Mouse (Mus musculus): ENCODE measurements around the gene Ccdc162. TPM values are rescaled to one million over a fixed set of nuclear protein-coding genes. Genes with fewer than 3 reads are reported as not detected.
"Not testable (repeated sequence)": the region's sequence is repeated elsewhere in the genome, so short reads cannot be mapped to it uniquely, and the experiment has no call there.

Ccdc162 gene
- total RNA-seq, 2 experiments from 2014 or later = 0.36 to 1.7 TPM

DNA sequence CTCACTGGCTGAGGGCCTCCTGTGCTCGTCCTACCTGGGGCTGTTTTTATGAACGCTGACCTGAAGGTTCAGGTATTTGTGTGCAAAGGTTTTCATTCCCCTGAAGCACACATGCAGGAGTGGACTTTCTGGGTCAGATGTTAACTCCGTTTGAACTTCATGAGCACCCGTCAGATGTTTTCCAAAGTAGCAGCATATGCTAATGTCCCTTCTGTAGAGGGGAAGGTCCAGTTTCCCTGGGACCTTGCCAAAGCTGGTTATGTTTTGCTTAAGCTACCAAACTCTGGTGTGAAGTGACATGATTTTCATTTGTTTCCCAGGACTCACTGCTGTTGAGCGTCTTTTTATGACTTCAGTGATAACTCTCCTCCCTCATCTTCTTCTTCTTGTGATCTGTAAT lies 16.8 kb downstream of the Ccdc162 start:
- no peak for DNase-seq (ENCODE audit: low spot score in 2 of 2)

DNA sequence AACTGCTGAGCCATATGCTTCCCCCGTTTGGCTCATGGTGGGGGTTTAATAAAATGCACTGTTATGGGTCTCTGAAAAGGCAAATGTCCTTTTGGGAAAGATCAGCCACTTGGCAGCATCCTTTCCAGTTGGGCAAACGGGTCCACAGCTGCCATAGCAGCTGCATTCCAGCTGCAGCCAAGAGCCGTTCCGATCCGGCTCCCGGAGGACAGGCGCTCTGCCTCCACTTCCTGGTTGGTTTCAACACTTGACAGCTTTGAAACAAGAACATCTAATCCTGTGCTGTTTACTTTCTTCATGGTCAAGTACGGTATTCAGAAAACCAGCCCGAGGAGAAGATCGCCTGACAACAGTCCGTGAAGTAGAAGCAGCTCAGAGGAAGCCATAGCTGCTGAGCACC lies 19.4 kb downstream of the Ccdc162 start:
- DNase-seq (ENCODE audit: low spot score in 2 of 2) = no peak

DNA sequence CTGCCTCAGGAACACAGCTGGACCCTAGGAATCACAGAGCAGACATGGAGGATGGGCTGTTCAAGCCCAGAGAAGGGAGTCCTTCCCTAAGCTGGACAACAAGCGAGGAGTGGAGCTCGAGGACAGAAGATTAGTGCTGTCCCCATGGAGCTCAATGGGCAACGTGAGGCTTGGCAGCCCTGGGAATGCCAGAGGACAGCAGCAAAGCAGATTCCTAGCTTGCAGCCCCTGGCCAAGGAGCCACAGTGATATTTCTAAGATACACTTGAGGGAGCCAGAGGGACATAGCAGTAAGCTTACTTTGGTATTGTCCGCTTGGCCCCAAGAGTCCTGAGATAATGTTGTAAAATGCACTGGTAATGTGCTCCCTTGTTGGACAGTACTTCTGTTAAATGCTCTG lies 25.5 kb downstream of the Ccdc162 start:
- DNase-seq (ENCODE audit: low spot score in 2 of 2) = no peak

DNA sequence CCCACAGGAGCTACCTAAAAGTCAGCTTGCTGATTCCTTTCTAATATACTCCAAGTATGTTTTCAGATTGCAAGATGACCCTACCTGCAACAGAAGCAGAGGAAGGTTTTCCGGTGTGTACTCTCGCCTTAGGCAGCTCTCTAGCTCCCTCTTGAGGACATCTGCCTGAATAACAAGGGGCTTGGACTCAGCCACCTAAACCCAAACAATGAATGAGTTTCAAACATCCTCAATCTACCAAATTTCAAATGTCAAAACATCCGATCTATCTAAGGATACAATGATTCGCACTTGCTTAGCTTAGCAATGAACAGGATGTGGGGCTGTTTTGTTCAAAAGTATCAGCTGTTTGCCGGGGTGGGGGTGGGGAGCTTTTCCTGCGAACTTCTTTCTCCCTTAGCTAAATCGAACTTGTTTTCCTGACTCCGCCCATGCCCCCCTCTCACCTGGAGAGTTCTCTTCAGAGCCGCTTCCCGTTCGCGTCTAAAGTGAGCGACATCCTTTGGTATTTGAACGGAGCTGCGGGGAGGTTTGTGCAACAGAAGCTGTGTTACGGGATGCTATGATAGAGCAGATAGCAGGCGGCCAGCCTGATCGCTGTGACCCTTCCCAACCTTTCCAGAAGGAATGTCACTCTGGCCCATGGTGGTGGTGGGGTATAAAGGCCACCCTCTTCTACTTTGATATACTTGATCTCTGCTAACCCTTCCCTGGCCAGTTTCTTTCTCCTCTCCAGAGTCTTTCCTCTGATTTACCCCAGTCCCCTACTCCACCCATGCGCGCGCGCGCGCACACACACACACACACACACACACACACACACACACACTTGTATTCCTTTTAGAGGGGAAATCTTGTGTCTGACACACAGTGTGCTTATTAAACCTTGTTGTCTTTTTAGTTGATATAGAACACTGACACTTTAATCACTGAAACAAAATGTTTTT lies 26.2 kb downstream of the Ccdc162 start:
- peak; percentile 52 to 59 for DNase-seq (ENCODE audit: low spot score in 2 of 2)

- no peak for DNase-seq (ENCODE audit: low spot score in 2 of 2)
Measured at GRCm38 (mm10) chr10:41684548-41684996, 31.9 kb downstream of the Ccdc162 start.

DNA sequence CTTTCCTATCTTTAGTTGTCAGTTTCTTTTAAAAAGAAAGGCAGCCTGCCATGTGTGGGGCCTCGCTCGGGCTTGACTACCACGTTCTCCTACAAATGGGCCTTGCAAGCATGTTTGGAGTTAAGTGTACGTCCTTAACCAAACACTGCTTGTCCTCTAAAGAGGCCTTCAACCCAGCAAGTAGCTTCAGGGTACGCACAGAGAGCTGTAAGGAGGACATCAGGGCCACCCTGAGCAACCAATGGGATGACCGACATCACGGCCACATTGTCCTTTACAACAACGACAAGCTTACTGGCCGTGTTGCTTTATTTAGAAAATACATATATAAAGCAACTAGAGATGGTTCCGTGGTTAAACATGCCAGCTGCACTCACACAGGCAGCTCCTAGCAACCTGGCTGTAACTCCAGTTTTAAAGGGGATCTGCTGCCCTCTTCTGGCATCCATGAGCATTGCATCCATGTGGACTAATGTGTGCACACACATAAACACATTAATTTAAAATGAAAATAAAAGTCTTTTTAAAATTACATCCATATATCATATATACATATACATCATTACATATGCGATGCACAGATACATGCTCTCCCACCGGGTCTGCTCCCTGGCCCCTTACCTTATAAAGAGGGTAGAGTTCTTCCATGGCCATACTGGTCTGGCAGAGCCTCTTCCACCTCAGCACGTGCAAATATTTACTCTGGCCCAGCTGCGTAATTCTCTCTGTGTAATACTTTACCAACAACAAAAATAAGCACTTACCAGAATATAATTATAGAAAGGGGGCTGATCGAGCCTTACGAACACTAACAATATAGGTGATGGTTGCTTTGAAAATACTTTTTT lies 33.7 kb downstream of the Ccdc162 start:
- DNase-seq (ENCODE audit: low spot score in 2 of 2) = peak; percentile 80 to 85

GRCm38 (mm10) chr10:41678746-41679360 lies 37.6 kb downstream of the Ccdc162 start:
- DNase-seq (ENCODE audit: low spot score in 2 of 2) = peak; percentile 42 to 55

DNA sequence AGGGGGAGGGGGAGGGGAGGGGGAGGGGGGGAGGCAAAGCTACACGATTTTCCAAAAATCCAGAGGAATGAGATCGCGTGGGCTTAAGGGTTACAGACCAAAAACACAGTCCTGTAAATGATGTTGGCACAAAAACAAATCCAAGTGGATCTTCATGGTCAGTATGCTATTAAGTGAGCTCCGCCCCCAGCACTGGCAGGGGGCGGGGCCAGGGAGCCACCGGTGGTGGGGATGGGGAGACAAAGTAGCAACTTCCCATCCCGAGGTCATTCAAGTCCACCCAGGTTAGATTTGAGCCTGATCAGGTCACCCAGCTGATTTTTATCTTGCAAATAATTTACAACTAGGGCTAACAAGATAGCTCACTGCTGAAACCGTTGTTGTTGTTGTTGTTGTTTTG lies 39.0 kb downstream of the Ccdc162 start:
- DNase-seq (ENCODE audit: low spot score in 2 of 2) = no peak

DNA sequence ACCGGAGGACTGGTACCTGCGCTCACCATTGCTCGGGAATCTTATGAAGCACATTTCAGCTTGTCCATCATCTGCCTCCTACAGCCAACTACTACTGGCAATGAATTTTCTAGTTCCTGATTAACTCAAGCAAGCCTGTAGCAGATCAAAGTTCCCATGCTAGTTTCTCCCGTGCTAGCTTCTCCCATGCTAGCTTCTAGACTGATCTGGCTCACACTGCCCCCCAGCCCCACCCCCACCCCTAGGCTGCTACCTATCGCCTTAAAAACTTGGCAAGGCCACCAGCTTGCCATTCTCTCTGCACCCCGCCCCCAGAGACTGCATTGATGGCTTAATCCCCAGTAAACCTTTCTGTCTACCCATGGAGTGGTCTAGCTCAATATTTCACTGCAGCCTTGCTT lies 39.8 kb downstream of the Ccdc162 start:
- DNase-seq (ENCODE audit: low spot score in 2 of 2) = no peak

- no peak for DNase-seq (ENCODE audit: low spot score in 2 of 2)
Measured at GRCm38 (mm10) chr10:41675842-41676571, 40.4 kb downstream of the Ccdc162 start.

DNA sequence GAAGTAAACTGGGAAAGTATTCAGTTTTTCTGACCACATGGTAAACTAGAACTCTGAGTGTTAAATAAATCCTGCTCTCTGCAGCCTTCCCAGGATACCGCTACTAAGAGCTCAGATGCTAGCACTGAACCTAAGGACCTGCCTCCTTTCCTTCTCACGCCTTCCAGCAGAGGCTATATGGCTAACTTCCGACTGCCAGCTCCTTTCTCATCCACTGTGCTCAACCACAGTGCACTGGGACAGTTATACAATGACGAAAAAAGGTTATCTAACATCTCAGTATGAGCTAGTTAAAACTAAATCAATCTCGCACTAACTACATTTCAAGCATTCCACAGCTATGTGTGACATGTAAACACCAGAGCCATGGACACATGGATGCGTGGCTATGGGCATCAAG lies 41.2 kb downstream of the Ccdc162 start:
- DNase-seq (ENCODE audit: low spot score in 2 of 2) = no peak

DNA sequence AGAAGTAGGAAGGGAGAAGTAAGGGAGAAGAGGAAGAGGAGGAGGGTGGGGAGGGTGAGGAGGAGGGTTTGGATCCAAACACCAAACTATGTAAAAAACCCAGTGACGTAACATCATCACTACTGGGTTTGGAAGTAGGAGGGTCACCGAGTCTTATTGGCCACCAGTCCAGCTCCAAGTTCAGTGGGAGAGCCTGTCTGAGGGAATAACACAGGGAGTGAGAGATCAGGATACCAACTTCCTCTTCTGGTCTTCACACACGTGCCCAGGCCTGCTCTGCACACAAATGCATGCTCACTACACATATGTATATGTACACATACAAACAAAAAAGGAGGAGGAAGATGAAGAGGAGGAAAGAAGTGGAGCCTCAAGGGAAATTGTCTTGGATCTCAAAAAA lies 42.1 kb downstream of the Ccdc162 start:
- DNase-seq (ENCODE audit: low spot score in 2 of 2) = no peak

DNA sequence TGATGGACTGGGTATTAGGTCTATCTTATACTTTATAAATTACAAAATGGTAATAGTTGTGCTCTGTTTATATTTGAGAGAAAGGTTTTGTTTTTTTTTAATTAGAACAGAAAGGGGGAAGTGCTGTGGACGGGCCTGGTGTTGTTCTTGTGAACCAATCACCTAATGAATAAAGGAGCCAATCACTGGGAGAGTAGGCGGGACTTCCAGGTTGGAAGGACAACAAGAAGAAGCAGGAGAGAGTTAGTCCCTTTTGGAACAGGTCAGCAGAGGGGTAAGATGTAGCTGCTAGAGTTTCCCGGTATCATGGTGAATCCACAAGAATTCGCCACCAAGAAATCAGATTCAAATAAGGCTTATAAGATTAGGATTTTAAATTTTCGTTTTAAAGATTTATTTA lies 46.2 kb downstream of the Ccdc162 start:
- no peak for DNase-seq (ENCODE audit: low spot score in 2 of 2)

GRCm38 (mm10) chr10:41665498-41665897 lies 50.9 kb downstream of the Ccdc162 start:
- no peak for DNase-seq (ENCODE audit: low spot score in 2 of 2)

DNA sequence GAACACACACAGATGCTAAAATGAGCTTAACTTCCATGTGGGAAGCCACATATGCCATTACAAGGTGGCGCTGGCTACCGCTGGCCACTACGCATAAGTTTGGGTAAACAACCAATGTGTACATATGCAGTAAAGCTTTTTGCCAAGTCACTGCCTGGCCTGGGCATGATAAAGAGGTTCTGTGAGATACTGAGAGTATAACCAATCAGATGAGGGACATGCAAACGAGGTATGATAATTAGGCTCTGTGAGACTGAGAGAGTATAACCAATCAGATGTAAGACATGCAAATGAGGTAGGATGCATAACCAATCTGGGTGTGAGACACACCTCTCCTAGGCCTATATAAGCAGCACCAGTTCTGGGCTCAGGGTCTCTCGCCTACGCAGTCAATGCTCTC lies 56.8 kb downstream of the Ccdc162 start:
- not testable (repeated sequence) for DNase-seq (ENCODE audit: low spot score in 2 of 2)

GRCm38 (mm10) chr10:41655684-41656083 lies 60.8 kb downstream of the Ccdc162 start:
- not testable (repeated sequence) for DNase-seq (ENCODE audit: low spot score in 2 of 2)

DNA sequence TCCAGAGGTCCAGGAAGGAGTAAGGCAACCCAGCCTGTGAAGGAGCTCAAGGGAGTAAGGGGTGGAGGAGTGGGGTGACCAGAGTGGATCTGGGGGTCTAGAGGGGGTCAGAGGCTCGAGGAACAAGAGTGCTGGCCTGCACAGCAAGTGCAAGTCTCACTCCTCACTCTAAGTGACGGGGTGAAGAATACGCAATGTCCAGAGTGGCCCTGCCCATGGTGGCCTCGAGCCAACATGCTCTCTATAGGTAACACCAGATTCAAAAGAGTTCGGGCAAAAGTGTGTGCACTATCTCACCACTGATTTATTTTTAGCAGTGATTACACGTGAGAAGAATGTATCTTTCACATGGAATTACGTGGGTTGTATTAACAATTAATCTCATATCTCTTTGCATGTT lies 63.4 kb downstream of the Ccdc162 start:
- DNase-seq (ENCODE audit: low spot score in 2 of 2) = no peak

DNA sequence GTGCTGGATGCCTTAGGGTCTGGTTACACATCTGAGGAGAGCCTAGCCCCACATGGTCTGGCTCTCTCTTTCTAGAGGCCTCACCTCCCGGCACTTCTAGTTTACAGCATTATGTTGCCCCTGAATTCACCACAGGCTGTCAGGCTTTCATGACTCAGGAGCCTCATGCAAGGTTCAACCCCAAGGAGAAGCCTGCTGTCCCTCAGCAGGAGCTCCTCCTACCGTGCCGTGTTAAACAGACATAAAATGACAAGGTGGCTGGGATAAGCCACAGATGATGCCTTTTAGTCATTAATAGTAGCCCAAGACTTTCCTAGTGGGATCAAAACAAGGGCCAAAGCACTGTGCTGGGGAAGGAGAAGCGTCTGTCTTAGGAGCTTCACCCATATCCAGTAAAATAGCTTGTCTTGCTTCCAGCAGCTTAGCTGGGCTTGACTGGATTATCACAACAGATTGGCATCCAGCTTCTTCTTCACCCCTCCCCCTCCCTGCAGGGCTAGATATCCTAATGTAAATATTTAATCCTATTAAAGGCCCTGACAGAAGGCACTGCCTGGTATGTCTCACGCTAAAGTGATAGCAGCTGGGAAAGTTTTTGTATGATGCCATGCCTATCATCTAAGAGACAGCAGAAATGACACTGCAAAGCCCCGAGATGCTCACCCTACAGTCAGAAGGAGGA lies 64.2 kb downstream of the Ccdc162 start:
- DNase-seq (ENCODE audit: low spot score in 2 of 2) = no peak

- no peak for DNase-seq (ENCODE audit: low spot score in 2 of 2)
Measured at GRCm38 (mm10) chr10:41651532-41651931, 64.9 kb downstream of the Ccdc162 start.

- DNase-seq (ENCODE audit: low spot score in 2 of 2) = no peak
Measured at GRCm38 (mm10) chr10:41649186-41649585, 67.2 kb downstream of the Ccdc162 start.
